Mouse (Mus musculus) v-Abl transformed pro-B cells (cell line): ENCODE data around the gene Usp12.
"Not testable (repeated sequence)": the region's sequence is repeated elsewhere in the genome, so short reads cannot be mapped to it uniquely, and the experiment has no call there.

Experiments used
- in situ Hi-C, 2 experiments: fragments of 400-800 bp; cut with MboI; formaldehyde crosslinking; loops; one replicate each; pipeline ENCODE4 v1.15.1; 2025; ENCODE audit not compliant: unreplicated experiment in 2 of 2

The Usp12 gene

GRCm38 (mm10) chr5:146750958-146751357, 43.8 kb downstream of the Usp12 start:
- in situ Hi-C loops = no loop called here

GRCm38 (mm10) chr5:146750273-146750672, 44.5 kb downstream of the Usp12 start:
- in situ Hi-C loops = no loop called here

GRCm38 (mm10) chr5:146749857-146750256, 44.9 kb downstream of the Usp12 start:
- in situ Hi-C loops = no loop called here

- in situ Hi-C loops = no loop called here
Measured at GRCm38 (mm10) chr5:146736970-146737495, 57.8 kb downstream of the Usp12 start.

- in situ Hi-C loops = no loop called here
Measured at GRCm38 (mm10) chr5:146736348-146736747, 58.5 kb downstream of the Usp12 start.

- in situ Hi-C loops = not testable (repeated sequence)
Measured at GRCm38 (mm10) chr5:146735054-146735453, 59.8 kb downstream of the Usp12 start.

- in situ Hi-C loops = no loop called here
Measured at GRCm38 (mm10) chr5:146733888-146734640, 60.7 kb downstream of the Usp12 start.

GRCm38 (mm10) chr5:146733372-146733771, 61.4 kb downstream of the Usp12 start:
- in situ Hi-C loops = no loop called here

- in situ Hi-C loops = no loop called here
Measured at GRCm38 (mm10) chr5:146727006-146727405, 67.8 kb downstream of the Usp12 start.

- in situ Hi-C loops = loop anchor here in 1 of 2 experiments (25.0 kb wide), 1 partner anchor 1512 kb away; no protein-coding TSS in a partner anchor
Measured at GRCm38 (mm10) chr5:146724956-146725355, 69.8 kb downstream of the Usp12 start.

GRCm38 (mm10) chr5:146723452-146723851, 71.4 kb downstream of the Usp12 start:
- in situ Hi-C loops = loop anchor here in 1 of 2 experiments (25.0 kb wide), 1 partner anchor 1514 kb away; no protein-coding TSS in a partner anchor

- in situ Hi-C loops = loop anchor here in 1 of 2 experiments (25.0 kb wide), 1 partner anchor 1515 kb away; no protein-coding TSS in a partner anchor
Measured at GRCm38 (mm10) chr5:146722226-146722625, 72.6 kb downstream of the Usp12 start.

GRCm38 (mm10) chr5:146719584-146720356, 75.0 kb downstream of the Usp12 start:
- in situ Hi-C loops = loop anchor here in 1 of 2 experiments (25.0 kb wide), 1 partner anchor 1518 kb away; no protein-coding TSS in a partner anchor

- in situ Hi-C loops = loop anchor here in 1 of 2 experiments (25.0 kb wide), 1 partner anchor 1523 kb away; no protein-coding TSS in a partner anchor
Measured at GRCm38 (mm10) chr5:146713836-146714235, 81.0 kb downstream of the Usp12 start.

- in situ Hi-C loops = loop anchor here in 1 of 2 experiments (25.0 kb wide), 1 partner anchor 1524 kb away; no protein-coding TSS in a partner anchor
Measured at GRCm38 (mm10) chr5:146713088-146713487, 81.7 kb downstream of the Usp12 start.

GRCm38 (mm10) chr5:146712282-146712918, 82.4 kb downstream of the Usp12 start:
- in situ Hi-C loops = loop anchor here in 1 of 2 experiments (25.0 kb wide), 1 partner anchor 1525 kb away; no protein-coding TSS in a partner anchor

- in situ Hi-C loops = loop anchor here (5.0 to 25.0 kb wide), 7 partner anchors 37 to 1528 kb away; no protein-coding TSS in a partner anchor
Measured at GRCm38 (mm10) chr5:146709361-146709760, 85.4 kb downstream of the Usp12 start.

- in situ Hi-C loops = loop anchor here (5.0 to 25.0 kb wide), 7 partner anchors 34 to 1531 kb away; no protein-coding TSS in a partner anchor
Measured at GRCm38 (mm10) chr5:146705815-146706408, 88.9 kb downstream of the Usp12 start.

- in situ Hi-C loops = loop anchor here (5.0 to 25.0 kb wide), 7 partner anchors 33 to 1532 kb away; no protein-coding TSS in a partner anchor
Measured at GRCm38 (mm10) chr5:146705411-146705810, 89.4 kb downstream of the Usp12 start.

- in situ Hi-C loops = loop anchor here (10.0 to 25.0 kb wide), 2 partner anchors 121 to 1533 kb away; no protein-coding TSS in a partner anchor
Measured at GRCm38 (mm10) chr5:146704241-146704640, 90.6 kb downstream of the Usp12 start.
